Mouse (Mus musculus): ENCODE results near the gene Cdcp2.

The Cdcp2 gene

GRCm38 (mm10) chr4:107096841-107097373 lies at the start of gene Cdcp2:
Gene Cdcp2, plus strand, starts transcription at chr4:107096891.
- DNase-seq (ENCODE audit: low read depth, low spot score): no peak

- DNase-seq (ENCODE audit: low read depth, low spot score): no peak
Measured at GRCm38 (mm10) chr4:107047806-107048205, 48.9 kb upstream of the Cdcp2 start.

GRCm38 (mm10) chr4:107048568-107049162 lies 48.0 kb upstream of the Cdcp2 start:
- DNase-seq (ENCODE audit: low read depth, low spot score): no peak

GRCm38 (mm10) chr4:107051889-107052288 lies 44.8 kb upstream of the Cdcp2 start:
- no peak for DNase-seq (ENCODE audit: low read depth, low spot score)

- no peak for DNase-seq (ENCODE audit: low read depth, low spot score)
Measured at GRCm38 (mm10) chr4:107052962-107053553, 43.6 kb upstream of the Cdcp2 start.

- DNase-seq (ENCODE audit: low read depth, low spot score): no peak
Measured at GRCm38 (mm10) chr4:107056088-107056487, 40.6 kb upstream of the Cdcp2 start.

GRCm38 (mm10) chr4:107058346-107058745 lies 38.3 kb upstream of the Cdcp2 start:
- DNase-seq (ENCODE audit: low read depth, low spot score): no peak

GRCm38 (mm10) chr4:107058781-107059180 lies 37.9 kb upstream of the Cdcp2 start:
- no peak for DNase-seq (ENCODE audit: low read depth, low spot score)

GRCm38 (mm10) chr4:107061560-107061959 lies 35.1 kb upstream of the Cdcp2 start:
- DNase-seq (ENCODE audit: low read depth, low spot score): no peak

- DNase-seq (ENCODE audit: low read depth, low spot score): no peak
Measured at GRCm38 (mm10) chr4:107063214-107063613, 33.5 kb upstream of the Cdcp2 start.

- no peak for DNase-seq (ENCODE audit: low read depth, low spot score)
Measured at GRCm38 (mm10) chr4:107064394-107065098, 32.1 kb upstream of the Cdcp2 start.

GRCm38 (mm10) chr4:107066252-107067124 lies 30.2 kb upstream of the Cdcp2 start, which contains the start of the genes Mrpl37 and Cyb5rl:
Gene Mrpl37, minus strand, starts transcription at chr4:107066868.
Gene Cyb5rl, plus strand, starts transcription at chr4:107066988.
- DNase-seq (ENCODE audit: low read depth, low spot score): peak; percentile 91

- DNase-seq (ENCODE audit: low read depth, low spot score): no peak
Measured at GRCm38 (mm10) chr4:107067151-107067840, 29.4 kb upstream of the Cdcp2 start.

- no peak for DNase-seq (ENCODE audit: low read depth, low spot score)
Measured at GRCm38 (mm10) chr4:107072343-107072742, 24.3 kb upstream of the Cdcp2 start.

- no peak for DNase-seq (ENCODE audit: low read depth, low spot score)
Measured at GRCm38 (mm10) chr4:107075456-107075855, 21.2 kb upstream of the Cdcp2 start.

- no peak for DNase-seq (ENCODE audit: low read depth, low spot score)
Measured at GRCm38 (mm10) chr4:107078894-107079293, 17.8 kb upstream of the Cdcp2 start.

- DNase-seq (ENCODE audit: low read depth, low spot score): no peak
Measured at GRCm38 (mm10) chr4:107079716-107080115, 17.0 kb upstream of the Cdcp2 start.

- DNase-seq (ENCODE audit: low read depth, low spot score): no peak
Measured at GRCm38 (mm10) chr4:107082185-107082584, 14.5 kb upstream of the Cdcp2 start.

- DNase-seq (ENCODE audit: low read depth, low spot score): no peak
Measured at GRCm38 (mm10) chr4:107083126-107083525, 13.6 kb upstream of the Cdcp2 start.

- no peak for DNase-seq (ENCODE audit: low read depth, low spot score)
Measured at GRCm38 (mm10) chr4:107084343-107084742, 12.3 kb upstream of the Cdcp2 start.

- peak; percentile 69 for DNase-seq (ENCODE audit: low read depth, low spot score)
Measured at GRCm38 (mm10) chr4:107084858-107085257, 11.8 kb upstream of the Cdcp2 start.

Data from brain, embryonic 18.5 days (tissue).